Mouse (Mus musculus) heart, adult 8-10 months (tissue): ENCODE data around the gene Casq1. TPM values are rescaled to one million over a fixed set of nuclear protein-coding genes. Genes with fewer than 3 reads are reported as not detected.

Source experiments
- DNase-seq: peaks from one replicate; pipeline ENCODE4 v3.0.0; 2022; ENCODE audit warnings: low spot score
- total RNA-seq, 4 experiments: library from RNA; stranded (reverse); gene quantifications; 2 replicates each; pipeline ENCODE4 v1.2.4; 2022

Casq1 gene
- total RNA-seq, 4 experiments from 2014 or later, result 2.5 to 6.9 (median 3.7) TPM

- peak; percentile 86 for DNase-seq
Observed at GRCm38 (mm10) chr1:172206141-172206917, 13.3 kb downstream of the Casq1 start, which contains the start of gene Pea15a. TSS of gene Pea15a (minus strand) at chr1:172206804.

DNA sequence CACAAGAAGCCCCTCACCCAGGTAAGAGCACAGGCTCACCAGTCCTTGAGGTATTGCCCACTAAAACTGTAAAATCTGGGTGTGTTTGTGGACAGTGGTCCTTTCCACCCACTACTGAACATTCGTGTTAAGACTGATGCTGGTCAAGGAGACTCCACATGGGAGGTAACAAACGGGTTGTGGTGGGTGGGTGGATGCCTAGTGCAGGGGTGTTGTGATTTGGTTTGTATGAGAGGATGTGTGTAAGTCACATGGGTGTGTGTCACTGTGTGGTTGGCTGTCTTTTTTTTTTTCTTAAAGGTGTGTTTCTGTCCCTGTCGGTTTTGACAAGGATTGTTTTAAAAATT is 14.0 kb downstream of the Casq1 start:
- DNase-seq, result no peak

- DNase-seq, result no peak
Observed at GRCm38 (mm10) chr1:172204814-172205740, 14.6 kb downstream of the Casq1 start.

DNA sequence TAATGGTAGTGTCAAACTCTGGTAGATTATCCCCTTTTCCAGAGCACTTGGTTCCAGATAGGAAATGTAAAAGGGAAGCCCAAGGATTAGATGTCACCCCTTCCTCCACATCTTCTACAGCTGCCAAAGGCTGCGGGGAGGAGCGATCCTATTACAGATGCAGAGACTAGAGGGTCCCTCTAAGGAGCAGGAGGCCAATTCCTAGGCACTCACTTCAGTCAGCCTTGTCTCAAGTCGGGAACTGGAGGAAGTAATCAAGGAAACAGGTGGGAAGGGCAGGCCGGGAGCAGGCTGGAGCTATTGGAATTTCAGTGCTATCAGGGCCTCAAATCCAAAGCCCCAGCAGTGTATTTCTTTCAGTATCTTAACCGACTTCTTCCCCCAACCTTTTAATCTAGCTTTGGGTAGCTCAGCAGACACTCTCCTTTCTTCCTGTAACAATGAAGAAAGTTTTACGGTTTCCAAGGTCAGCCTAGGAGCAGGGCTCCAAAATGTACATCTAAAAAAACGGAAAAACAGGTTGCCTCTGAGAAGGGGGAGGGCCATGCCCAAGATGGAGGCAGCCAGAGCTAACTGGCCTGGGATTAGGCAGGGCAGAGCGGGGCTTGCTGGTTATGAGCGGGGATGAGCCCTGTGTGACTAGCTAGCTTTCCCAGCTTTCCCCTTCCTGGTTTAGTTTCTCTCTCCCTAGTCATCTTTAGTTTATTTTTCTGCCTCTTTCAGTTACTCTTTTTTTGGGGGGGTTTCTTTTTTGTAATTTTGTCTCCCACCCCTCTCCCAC is 15.4 kb downstream of the Casq1 start:
- DNase-seq, result no peak

DNA sequence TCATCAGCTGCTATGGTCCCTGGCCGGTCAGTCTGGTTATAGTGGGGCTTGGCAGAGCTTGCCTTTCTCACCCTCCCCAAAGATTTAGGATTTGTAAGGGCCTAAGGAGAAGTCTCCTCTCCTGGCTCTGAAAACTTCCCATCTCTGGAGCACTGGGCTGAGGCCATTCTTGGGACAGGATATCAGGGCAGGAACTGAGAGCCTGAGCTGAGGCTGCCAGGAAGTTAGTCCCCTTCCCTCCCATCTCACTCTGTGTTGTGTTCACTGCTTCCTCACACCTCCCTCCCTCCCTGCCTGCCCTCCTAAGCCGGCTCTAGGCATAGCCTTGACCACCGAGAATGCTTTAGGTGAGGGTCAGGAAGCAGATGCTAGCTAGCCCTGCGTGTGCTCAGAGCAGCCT is 16.1 kb downstream of the Casq1 start:
- peak; percentile 67 for DNase-seq

DNA sequence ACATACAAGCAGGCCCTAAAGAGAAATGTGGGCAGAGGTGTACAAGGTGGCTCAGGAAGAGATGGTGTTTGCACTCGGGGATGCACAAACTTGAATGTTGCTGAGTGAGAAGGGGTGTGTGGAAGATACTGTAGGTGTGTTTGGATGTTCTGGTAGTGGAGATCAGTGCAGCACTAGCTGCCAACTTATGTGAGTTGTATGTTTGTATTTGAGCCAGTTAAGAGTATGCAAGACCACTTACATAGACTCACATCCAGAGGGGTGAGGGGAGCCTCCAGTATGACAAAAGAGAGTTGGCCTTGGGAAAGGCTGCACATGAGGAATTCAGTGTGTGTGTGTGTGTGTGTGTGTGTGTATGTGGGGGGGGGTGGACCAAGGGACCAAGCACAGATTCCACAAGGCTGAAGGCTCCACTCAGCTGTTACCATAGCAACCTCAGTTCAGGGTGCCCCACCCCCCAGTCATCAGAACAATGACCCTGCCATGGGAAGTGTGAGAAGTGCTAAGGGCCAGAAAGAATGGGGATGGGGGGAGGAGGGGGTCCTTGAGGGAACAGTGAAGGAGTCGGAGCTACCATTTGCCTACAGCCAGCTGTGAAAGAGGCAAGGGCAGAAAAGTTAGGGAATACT is 16.7 kb downstream of the Casq1 start:
- DNase-seq, result no peak

DNA sequence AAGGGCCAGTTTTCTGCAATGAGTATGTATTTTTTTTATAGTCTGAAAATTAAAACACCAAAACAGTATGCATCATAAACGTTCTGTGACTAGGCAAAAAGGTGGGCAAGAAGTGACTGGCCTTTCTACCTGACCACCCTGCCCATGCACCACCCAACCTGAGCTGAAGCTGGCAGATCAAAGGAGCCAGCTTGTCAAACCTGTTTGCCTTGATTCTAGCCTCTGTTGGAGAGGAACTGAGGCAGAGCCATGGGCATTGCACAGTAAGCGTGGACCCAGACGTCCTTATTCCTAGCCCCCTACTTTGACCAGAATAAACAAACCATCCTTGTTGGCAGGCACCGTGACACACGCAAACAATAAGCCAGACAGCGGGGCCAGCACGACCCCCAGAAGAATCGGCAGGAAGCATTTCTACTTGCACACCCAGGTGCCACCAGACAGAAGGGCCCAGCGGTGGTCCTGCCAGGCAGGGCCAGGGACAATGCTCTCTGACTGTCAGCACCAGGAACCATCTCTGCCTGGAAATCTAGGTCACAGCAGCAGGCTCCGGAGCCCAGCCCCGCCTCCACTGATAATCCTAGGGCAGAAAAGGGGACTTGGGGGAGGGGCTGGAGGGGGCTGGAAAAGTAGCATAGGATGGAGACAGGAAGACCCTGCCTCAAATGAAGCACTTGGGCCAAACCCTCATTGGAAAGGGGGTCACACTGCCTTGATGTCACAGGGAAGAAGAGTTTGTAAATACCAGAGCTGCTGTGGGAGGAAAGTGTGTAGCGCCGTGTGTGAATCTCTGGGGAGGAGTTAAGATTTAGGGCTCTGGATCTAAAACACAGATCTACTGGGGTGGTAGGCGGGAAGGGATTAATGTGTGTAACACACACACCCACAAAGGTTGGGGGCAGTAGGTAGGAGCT is 17.4 kb downstream of the Casq1 start:
- DNase-seq, result no peak

- no peak for DNase-seq
Observed at GRCm38 (mm10) chr1:172200871-172201447, 18.7 kb downstream of the Casq1 start.

- DNase-seq, result no peak
Observed at GRCm38 (mm10) chr1:172200161-172200560, 19.5 kb downstream of the Casq1 start.

DNA sequence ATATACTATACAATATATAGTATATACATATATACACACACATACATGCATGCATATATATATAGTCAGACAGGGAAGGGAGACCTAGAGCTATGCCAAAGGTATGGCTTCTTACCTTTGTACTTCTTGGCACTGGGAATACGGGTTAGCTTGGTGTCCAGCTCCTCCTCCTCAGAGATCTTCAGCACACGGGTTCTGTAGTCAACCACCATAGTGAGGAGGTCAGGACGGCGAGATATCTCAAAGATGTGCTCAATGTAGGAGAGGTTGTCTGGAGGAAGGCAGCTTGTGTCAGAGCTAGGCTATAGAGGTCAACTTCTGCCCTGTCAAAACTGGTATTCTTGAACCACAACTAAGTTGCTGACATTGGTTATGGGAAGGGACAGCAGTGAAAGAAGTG is 20.7 kb downstream of the Casq1 start:
- DNase-seq, result no peak

DNA sequence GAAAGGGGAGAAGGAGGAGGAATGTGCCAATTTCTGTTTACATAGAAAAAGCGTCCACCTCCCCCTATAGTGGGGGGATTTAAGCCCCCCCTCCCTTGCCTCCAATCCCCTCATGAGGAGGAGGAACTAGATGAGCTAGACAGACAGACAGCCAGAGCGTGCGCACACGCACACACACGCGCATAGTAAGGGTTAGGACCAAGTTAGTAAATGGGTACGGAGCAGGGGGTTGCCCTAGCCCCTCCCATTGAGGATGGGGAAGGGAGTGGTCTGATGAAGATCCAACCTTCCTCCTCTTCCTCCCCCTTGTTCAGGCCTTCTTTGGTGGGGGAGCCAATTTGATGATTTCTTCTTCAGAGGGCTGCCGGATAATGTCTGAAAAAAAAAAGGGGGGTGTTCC is 21.4 kb downstream of the Casq1 start:
- DNase-seq, result no peak

DNA sequence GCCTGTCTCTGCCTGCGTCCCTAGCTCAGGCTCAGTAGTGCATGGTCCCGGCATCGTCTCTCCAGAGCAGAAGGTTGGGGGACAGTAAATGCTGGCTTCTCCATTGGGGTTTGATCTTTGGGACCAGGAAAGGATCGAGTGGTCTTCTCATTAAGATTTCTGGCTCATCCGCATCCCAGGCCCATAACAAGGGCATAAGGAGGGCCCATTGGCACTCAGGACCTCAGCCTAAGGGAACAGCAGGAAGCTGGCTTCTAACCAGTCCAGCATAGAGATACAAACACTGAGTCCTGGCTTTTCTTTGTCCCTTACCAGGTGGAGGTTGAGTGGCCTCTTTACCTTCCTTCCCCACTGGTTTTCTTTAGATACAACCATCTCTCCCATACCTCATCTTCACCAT is 21.8 kb downstream of the Casq1 start:
- no peak for DNase-seq

- DNase-seq, result no peak
Observed at GRCm38 (mm10) chr1:172197146-172197545, 22.5 kb downstream of the Casq1 start.

DNA sequence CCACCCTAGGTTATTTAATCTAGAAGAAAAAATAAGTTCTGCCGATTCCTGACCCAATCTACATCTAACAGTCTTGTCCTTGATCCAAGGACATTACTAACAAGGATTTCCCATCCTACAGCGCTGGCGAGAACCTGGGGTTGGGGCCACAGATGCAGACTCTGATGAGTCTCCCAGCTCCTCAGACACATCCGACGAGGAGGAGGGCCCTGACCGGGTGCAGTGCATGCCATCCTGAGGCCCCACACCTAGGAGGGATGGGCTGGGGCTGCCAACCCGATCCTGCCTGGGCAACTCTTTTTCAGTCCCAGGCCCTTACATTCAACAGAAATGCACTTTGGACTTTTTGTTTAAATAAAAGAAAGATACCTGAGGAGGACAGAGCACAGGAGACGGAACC is 25.2 kb downstream of the Casq1 start:
- DNase-seq, result no peak

GRCm38 (mm10) chr1:172192217-172192616 is 27.5 kb downstream of the Casq1 start:
- DNase-seq, result no peak

GRCm38 (mm10) chr1:172191578-172191977 is 28.1 kb downstream of the Casq1 start:
- DNase-seq, result no peak

- DNase-seq, result no peak
Observed at GRCm38 (mm10) chr1:172188891-172189290, 30.8 kb downstream of the Casq1 start.

GRCm38 (mm10) chr1:172186401-172187289 is 33.0 kb downstream of the Casq1 start:
- DNase-seq, result no peak

- DNase-seq, result no peak
Observed at GRCm38 (mm10) chr1:172183915-172184314, 35.8 kb downstream of the Casq1 start.
